Mouse (Mus musculus) megakaryocyte, embryonic 14.5 days (primary cell): ENCODE measurements at regions not wholly inside any gene's neighbourhood (a gene's known extent, or its start where the extent isn't known, plus 50 kb on each side); places are given as distances from the start of the nearest gene placed in this dataset.

Experiments
- FLI1 ChIP-seq: IDR thresholded peaks from 2 replicates; pipeline ENCODE4 v1.6.1; 2012; ENCODE audit warnings: low read length, inconsistent platforms, mixed read lengths
- GATA1 ChIP-seq: IDR thresholded peaks from 3 replicates; pipeline ENCODE4 v1.6.1; 2012; ENCODE audit warnings: mixed read lengths, low read length, inconsistent platforms, borderline replicate concordance

DNA sequence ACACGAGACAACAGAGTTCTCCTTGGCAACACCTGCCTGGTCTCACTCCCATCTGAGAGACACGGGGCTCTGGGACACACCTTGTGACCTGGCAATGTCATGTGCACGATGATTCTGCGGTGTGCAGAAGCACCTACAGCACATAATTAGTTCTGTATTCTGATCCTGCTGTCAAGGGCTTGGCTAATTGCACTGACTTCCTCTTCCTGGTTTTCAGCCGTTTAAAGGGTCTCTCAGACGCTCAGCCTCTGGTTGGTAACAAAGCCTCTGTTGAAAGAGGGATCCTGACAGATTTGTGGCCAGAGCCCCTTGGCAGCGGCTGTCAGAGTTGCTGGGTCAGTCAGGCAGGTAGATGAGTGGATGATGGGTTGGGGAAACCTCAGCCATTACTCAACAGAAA, 61.9 kb upstream of the Habp2 start:
- no peak for TF ChIP-seq FLI1
- TF ChIP-seq GATA1: no peak
